Mouse (Mus musculus): Measurements from ENCODE around the gene Cnp.

DNA sequence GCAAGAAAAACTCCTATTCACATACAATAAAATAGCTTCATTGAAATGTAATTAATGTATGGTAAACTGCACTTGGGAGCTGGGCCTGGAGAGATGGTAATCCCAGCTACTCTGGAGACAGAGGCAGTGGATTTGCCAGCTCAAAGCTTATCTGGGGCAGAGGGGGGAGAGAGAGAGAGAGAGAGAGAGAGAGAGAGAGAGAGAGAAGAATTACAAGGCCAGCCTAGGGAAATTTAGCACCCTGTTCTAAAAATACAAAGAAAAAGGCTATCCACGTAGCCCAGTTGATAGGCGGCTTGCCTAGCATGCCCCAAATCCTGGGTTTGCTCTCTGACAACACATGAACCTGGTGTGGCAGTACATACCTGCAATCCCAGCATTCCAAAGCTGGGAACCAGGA, 33.1 kb upstream of the Cnp start:
- no peak for TF ChIP-seq CTCF (IDR thresholded peaks at IDR 0.05)
- no peak for TF ChIP-seq EP300 (IDR thresholded peaks at IDR 0.05)
